Mouse (Mus musculus) adrenal gland, adult 2 months (tissue): Measurements from ENCODE around the gene Dlx1. TPM values are rescaled to one million over a fixed set of nuclear protein-coding genes. Genes with fewer than 3 reads are reported as not detected.

ENCODE experiments used
- DNase-seq: peaks from one replicate; pipeline ENCODE4 v3.0.0; 2021
- polyA plus RNA-seq: library from polyadenylated mRNA; depleted of rRNA; stranded (reverse); fragments of >200 nt; gene quantifications from 2 replicates; pipeline ENCODE4 v1.2.3, GENCODE M21; 2012; rRNA removed
- total RNA-seq, 2 experiments: library from RNA; stranded (reverse); gene quantifications; 2 replicates each; pipeline ENCODE4 v1.2.3; 2021

The Dlx1 gene
- total and polyA plus RNA-seq, 3 experiments, result 0.14 to 1.2 (median 0.31) TPM

DNA sequence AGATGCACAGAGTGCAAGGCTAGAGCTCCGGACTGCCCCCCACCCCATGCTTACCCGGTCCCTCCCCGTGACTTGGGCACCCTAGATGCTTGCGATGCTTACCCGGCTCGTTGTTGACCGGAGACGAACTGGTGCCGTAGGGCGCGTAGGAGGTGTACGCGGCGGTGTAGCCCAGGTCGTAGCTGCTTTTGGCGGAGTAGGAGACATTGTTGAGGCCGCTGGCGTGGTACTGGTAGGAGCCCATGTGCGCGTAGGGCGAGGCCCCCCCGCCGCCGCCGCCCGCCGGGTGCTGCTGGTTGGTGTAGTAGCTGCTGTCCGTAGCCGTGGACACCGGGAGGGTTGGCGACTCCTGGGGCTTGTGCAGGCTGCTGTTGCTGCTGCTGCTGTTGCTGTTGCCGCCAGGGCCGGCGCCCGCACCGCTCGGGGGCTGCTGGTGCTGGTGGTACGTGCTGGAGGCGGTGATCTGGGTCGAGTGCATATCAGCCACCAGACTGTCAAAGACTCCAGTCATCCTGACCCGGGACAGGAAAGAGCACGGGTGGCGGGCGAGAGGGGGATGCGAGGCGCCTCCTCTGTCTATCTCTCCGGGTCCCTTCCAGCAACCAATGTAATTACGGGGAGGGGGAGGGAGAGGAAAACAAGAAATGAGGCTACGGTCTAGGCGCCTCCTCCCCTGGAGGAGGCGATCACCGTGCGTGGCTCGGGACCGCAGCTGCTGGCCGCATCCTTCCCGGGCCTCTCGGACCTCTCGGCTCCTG lies 18.1 kb downstream of the Dlx1 start:
- DNase-seq, result peak; percentile 43

DNA sequence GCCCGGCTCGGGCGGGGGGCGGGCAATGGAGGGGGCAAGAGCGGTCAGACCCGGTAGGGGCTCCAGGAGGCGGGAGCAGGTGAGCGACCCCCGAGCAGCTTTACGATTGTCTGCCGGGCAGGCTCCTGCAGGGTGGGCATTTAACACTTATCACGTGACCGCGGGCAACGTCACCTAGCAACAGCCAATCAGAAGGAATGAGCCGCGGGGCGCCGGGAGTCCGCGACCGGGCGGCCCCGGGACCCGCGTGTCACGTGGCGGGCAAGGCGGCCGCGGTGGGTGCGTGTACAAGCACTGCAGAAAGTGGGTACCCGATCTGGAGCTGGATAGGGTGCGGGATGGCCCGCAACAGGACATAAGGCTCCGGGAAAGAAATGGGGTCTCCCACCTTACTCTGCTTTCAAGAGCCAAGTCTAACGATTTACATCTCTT lies 18.7 kb downstream of the Dlx1 start, which contains the start of gene Dlx2:
Dlx2 (minus strand) TSS at position 115 of the 432 bp plus-strand sequence.
- peak; percentile 25 for DNase-seq

- peak; percentile 72 for DNase-seq
Observed at GRCm38 (mm10) chr2:71547829-71548228, 19.9 kb downstream of the Dlx1 start.

- DNase-seq, result no peak
Observed at GRCm38 (mm10) chr2:71550330-71550729, 22.4 kb downstream of the Dlx1 start.

- no peak for DNase-seq
Observed at GRCm38 (mm10) chr2:71551704-71552103, 23.8 kb downstream of the Dlx1 start.

GRCm38 (mm10) chr2:71556071-71556470 lies 28.2 kb downstream of the Dlx1 start:
- no peak for DNase-seq

- DNase-seq, result no peak
Observed at GRCm38 (mm10) chr2:71566466-71566865, 38.6 kb downstream of the Dlx1 start.

GRCm38 (mm10) chr2:71573736-71574135 lies 45.8 kb downstream of the Dlx1 start:
- DNase-seq, result no peak

DNA sequence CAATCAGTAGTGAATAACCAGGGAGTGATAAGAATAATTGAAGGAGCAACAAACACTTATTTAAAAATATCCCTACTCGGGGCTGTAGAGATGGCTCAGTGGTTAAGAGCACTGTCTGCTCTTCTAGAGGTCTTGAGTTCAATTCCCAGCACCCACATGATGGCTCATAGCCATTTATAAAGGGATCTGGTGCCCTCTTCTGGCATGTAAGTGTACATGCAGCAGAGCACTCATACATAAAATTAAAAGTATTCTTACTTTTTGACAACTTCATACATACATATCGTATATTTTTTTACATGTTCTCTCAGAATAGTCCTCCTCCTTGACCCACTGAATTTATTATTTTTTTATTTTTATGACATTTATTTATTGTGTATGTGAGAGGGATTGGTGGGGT lies 49.1 kb downstream of the Dlx1 start:
- DNase-seq, result no peak

GRCm38 (mm10) chr2:71580632-71581466 lies 52.9 kb downstream of the Dlx1 start:
- DNase-seq, result peak; percentile 80

DNA sequence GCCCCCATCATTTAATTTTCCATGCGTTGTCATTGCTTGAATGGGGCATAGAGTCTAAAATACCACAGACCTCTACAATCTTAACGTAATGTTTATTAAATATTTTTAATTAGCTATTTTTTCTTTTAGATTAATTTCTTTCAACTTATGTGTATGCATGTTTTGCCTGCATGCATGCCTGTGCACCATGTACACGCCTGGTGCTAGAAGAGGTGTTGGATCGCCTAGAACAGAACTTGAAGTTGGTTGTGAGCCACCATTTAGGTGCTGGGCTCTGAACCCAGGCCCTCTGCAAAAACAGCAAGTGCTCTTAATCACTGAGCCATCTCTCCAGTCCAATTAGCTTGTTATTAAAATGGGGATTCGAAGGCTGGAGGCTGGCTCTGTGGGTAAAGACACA lies 53.6 kb downstream of the Dlx1 start:
- DNase-seq, result no peak

Other genes starting within 250 kb of the Dlx1 start
- gene Slc25a12, start 160.4 kb upstream of the Dlx1 start, total RNA-seq, result 10 to 100 TPM; 60.7 to 74.1 TPM
- gene Slc25a12, start 160.4 kb upstream of the Dlx1 start, polyA plus RNA-seq, result 32.8 and 46.3 TPM in 2 replicates
- 10 to 100 TPM; 27.5 to 28.1 TPM for gene Hat1, start 139.2 kb upstream of the Dlx1 start, total RNA-seq
- gene Hat1, start 139.2 kb upstream of the Dlx1 start, polyA plus RNA-seq, result 0.62 and 0.66 TPM in 2 replicates
- 10 to 100 TPM; 28.7 to 29.2 TPM for gene Metap1d, start 74.8 kb upstream of the Dlx1 start, total RNA-seq
- gene Metap1d, start 74.8 kb upstream of the Dlx1 start, polyA plus RNA-seq, result 6.7 and 7.4 TPM in 2 replicates
- gene Dlx2, start 18.6 kb downstream of the Dlx1 start, total RNA-seq, result under 1 TPM; 0.26 to 0.28 TPM
- gene Dlx2, start 18.6 kb downstream of the Dlx1 start, polyA plus RNA-seq, result 0.54 and 0.80 TPM in 2 replicates
- 100 to 1,000 TPM; 125 to 177 TPM for gene Itga6, start 217.5 kb downstream of the Dlx1 start, total RNA-seq
- gene Itga6, start 217.5 kb downstream of the Dlx1 start, polyA plus RNA-seq, result 28.1 and 28.3 TPM in 2 replicates